Mouse (Mus musculus): Measurements from ENCODE around the gene Zfp60. TPM values are rescaled to one million over a fixed set of nuclear protein-coding genes. Genes with fewer than 3 reads are reported as not detected.

The Zfp60 gene
- polyA plus RNA-seq (2012; rRNA removed) = 15.8 and 16.3 TPM in 2 replicates

- Histone ChIP-seq H3K27me3 (ENCODE audit: control insufficient read depth, insufficient read depth, low read length) (no peaks in the 10 kb centered on the region), H3K27ac (ENCODE audit: insufficient read depth, low read length) (peak within 1 kb of the TSS; percentile 63), H3K4me3 (replicated peaks; ENCODE audit: insufficient read depth, low read depth, low read length) (peak within 1 kb of the TSS; percentile 55), H3K4me1 (ENCODE audit: control insufficient read depth, insufficient read depth, low read length) (peaks cover 4% of the 10 kb centered on the region)
- DNase-seq = peak; percentile 86 to 90
- under 1% methylated on average over 35 of the region's 35 CpGs for WGBS
- peak; percentile 95; the same call in 1 of the 2 replicates for TF ChIP-seq POLR2A (IDR thresholded peaks at IDR 0.05; ENCODE audit: borderline replicate concordance, insufficient read depth, low read length)
- TF ChIP-seq CTCF (IDR thresholded peaks at IDR 0.05; ENCODE audit: borderline replicate concordance, insufficient read depth, low read depth, low read length) = peak; percentile 58; the same call in 1 of the 2 replicates
These were observed at the start of gene Zfp60 for GRCm38 (mm10) chr7:27731281-27731883. TSS of gene Zfp60 (plus strand) at chr7:27731389.

GRCm38 (mm10) chr7:27683218-27683617 is 48.0 kb upstream of the Zfp60 start:
- 65% methylated on average over 2 of the region's 2 CpGs for WGBS
- no peak overlapping the region for H3K4me3 ChIP-seq (replicated peaks; ENCODE audit: insufficient read depth, low read depth, low read length)
- no peak for DNase-seq
- H3K27me3 ChIP-seq (ENCODE audit: control insufficient read depth, insufficient read depth, low read length) = no peaks in the 10 kb centered on the region
- no peak for TF ChIP-seq CTCF (IDR thresholded peaks at IDR 0.05; ENCODE audit: borderline replicate concordance, insufficient read depth, low read depth, low read length)
- no peak for TF ChIP-seq POLR2A (IDR thresholded peaks at IDR 0.05; ENCODE audit: borderline replicate concordance, insufficient read depth, low read length)
- H3K27ac ChIP-seq (ENCODE audit: insufficient read depth, low read length) = no peak overlapping the region
- 0 out of 2 replicates have a peak, but pooled peaks cover 4% of the 10 kb centered on the region for H3K4me1 ChIP-seq (ENCODE audit: control insufficient read depth, insufficient read depth, low read length)

DNA sequence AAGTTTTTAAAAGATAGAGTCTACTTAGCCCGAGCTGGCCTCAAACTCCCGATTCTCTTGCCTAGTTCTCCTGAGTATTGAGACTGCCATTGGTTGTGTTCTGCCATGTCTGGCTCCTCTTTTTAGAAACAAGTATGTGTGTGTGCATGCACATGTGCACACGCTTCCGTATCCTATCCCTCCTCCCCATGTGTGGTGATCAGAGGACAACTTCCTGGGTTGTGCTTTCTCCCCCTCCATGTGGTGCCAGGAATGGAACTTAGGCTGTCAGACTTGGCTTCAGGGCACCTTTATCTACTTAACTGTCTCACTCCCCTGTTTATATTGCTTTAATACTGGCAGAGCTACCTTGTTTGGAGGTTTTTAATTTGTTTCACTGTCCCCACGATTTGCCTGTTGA is 46.0 kb upstream of the Zfp60 start:
- peaks cover 4% of the 10 kb centered on the region; the same call in 1 of the 2 replicates for H3K4me1 ChIP-seq (ENCODE audit: control insufficient read depth, insufficient read depth, low read length)
- H3K27ac ChIP-seq (ENCODE audit: insufficient read depth, low read length) = no peak overlapping the region
- no peaks in the 10 kb centered on the region for H3K27me3 ChIP-seq (ENCODE audit: control insufficient read depth, insufficient read depth, low read length)
- 33% methylated on average over 5 of the region's 5 CpGs for WGBS
- no peak overlapping the region for H3K4me3 ChIP-seq (replicated peaks; ENCODE audit: insufficient read depth, low read depth, low read length)
- TF ChIP-seq POLR2A (IDR thresholded peaks at IDR 0.05; ENCODE audit: borderline replicate concordance, insufficient read depth, low read length) = no peak
- TF ChIP-seq CTCF (IDR thresholded peaks at IDR 0.05; ENCODE audit: borderline replicate concordance, insufficient read depth, low read depth, low read length) = no peak
- DNase-seq = no peak

DNA sequence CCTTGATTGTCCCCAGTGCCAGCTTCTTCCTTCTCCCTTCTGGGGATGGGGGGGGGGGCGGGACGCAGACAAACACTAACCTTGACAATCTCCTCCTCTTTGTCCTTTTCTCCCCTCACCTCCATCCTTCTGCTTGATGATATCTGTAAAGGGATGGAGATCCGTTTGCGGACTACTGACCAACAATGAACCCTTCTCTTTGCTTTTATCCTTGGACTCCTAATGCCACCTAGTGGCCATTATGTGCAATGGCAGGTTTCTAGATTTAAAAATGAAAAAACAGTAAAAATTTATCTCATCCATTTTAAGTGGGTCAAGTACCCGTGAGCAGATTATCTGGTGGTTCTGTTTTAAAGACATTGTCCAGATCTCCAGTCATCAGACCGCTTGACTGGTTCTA is 45.5 kb upstream of the Zfp60 start:
- WGBS = under 1% methylated on average over 6 of the region's 6 CpGs
- Histone ChIP-seq H3K4me3 (replicated peaks; ENCODE audit: insufficient read depth, low read depth, low read length) (no peak overlapping the region), H3K27ac (ENCODE audit: insufficient read depth, low read length) (no peak overlapping the region), H3K27me3 (ENCODE audit: control insufficient read depth, insufficient read depth, low read length) (no peaks in the 10 kb centered on the region), H3K4me1 (ENCODE audit: control insufficient read depth, insufficient read depth, low read length) (peaks cover 4% of the 10 kb centered on the region; the same call in 1 of the 2 replicates)
- TF ChIP-seq CTCF (IDR thresholded peaks at IDR 0.05; ENCODE audit: borderline replicate concordance, insufficient read depth, low read depth, low read length) (peak; percentile 33; the same call in 1 of the 2 replicates), POLR2A (IDR thresholded peaks at IDR 0.05; ENCODE audit: borderline replicate concordance, insufficient read depth, low read length) (no peak)
- peak in 1 of 2 experiments; percentile 50 for DNase-seq

DNA sequence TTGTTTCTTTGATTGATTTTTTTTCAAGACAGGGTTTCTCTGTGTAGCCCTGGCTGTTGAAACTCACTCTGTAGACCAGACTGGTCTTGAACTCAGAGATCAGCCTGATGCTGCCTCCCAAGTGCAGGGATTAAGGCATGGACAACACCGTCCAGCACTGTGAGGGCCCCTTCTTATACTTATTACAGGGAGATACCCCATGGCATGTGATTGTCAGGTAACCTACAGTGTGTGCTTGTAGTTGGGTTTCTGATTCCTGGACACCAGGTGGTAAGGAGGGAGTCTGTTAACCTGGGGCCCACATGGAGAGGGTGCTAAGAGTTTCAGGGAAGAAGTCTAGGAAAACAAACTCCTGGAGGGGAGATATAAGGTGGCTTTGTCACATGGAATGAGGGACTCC is 44.1 kb upstream of the Zfp60 start:
- 86% methylated on average over 1 of the region's 1 CpGs for WGBS
- TF ChIP-seq POLR2A (IDR thresholded peaks at IDR 0.05; ENCODE audit: borderline replicate concordance, insufficient read depth, low read length) = no peak
- TF ChIP-seq CTCF (IDR thresholded peaks at IDR 0.05; ENCODE audit: borderline replicate concordance, insufficient read depth, low read depth, low read length) = no peak
- Histone ChIP-seq H3K4me1 (ENCODE audit: control insufficient read depth, insufficient read depth, low read length) (peaks cover 4% of the 10 kb centered on the region; the same call in 1 of the 2 replicates), H3K27ac (ENCODE audit: insufficient read depth, low read length) (no peak overlapping the region), H3K4me3 (replicated peaks; ENCODE audit: insufficient read depth, low read depth, low read length) (no peak overlapping the region), H3K27me3 (ENCODE audit: control insufficient read depth, insufficient read depth, low read length) (no peaks in the 10 kb centered on the region)
- no peak for DNase-seq

- Histone ChIP-seq H3K4me3 (replicated peaks; ENCODE audit: insufficient read depth, low read depth, low read length) (no peak overlapping the region), H3K27ac (ENCODE audit: insufficient read depth, low read length) (no peak overlapping the region)
- no peak for DNase-seq
These were observed 43.4 kb upstream of the Zfp60 start for GRCm38 (mm10) chr7:27687836-27688235.

DNA sequence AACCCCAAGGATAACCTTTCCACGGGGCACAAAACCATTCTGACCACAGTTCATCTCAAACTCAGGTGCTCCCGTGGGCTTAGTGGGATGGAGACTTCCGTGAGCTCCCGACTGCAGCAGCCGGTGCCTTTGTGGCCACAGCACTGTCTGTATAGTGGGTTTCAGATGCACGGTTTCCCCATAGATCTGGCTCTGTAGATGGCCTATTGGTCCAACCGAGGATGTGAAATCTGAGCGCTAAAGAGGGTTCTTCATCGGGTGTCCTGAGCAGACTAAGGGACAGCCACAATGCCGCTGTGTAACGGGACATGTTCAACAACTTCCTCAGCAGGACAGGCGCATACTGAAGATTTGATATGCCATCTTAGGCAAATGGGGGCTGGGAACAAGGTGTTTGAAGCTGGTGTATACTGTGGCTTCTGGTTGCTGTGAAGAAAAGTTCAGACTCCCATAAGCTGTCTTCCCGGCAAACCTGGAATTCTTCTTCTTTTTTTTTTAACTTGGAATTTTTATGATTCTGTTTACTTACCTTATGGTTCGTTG is 42.9 kb upstream of the Zfp60 start:
- 23% methylated on average over 14 of the region's 14 CpGs for WGBS
- H3K27me3 ChIP-seq (ENCODE audit: control insufficient read depth, insufficient read depth, low read length) = no peaks in the 10 kb centered on the region
- TF ChIP-seq POLR2A (IDR thresholded peaks at IDR 0.05; ENCODE audit: borderline replicate concordance, insufficient read depth, low read length) (no peak), CTCF (IDR thresholded peaks at IDR 0.05; ENCODE audit: borderline replicate concordance, insufficient read depth, low read depth, low read length) (no peak)
- H3K4me1 ChIP-seq (ENCODE audit: control insufficient read depth, insufficient read depth, low read length) = peaks cover 4% of the 10 kb centered on the region; the same call in 1 of the 2 replicates
- no peak for DNase-seq
- H3K4me3 ChIP-seq (replicated peaks; ENCODE audit: insufficient read depth, low read depth, low read length) = peak overlapping the region; percentile 3
- no peak overlapping the region for H3K27ac ChIP-seq (ENCODE audit: insufficient read depth, low read length)

More at GRCm38 (mm10) chr7:27687836-27688235, 43.4 kb upstream of the Zfp60 start:
- no peak for TF ChIP-seq CTCF (IDR thresholded peaks at IDR 0.05; ENCODE audit: borderline replicate concordance, insufficient read depth, low read depth, low read length)
- TF ChIP-seq POLR2A (IDR thresholded peaks at IDR 0.05; ENCODE audit: borderline replicate concordance, insufficient read depth, low read length) = no peak
- peaks cover 4% of the 10 kb centered on the region; the same call in 1 of the 2 replicates for H3K4me1 ChIP-seq (ENCODE audit: control insufficient read depth, insufficient read depth, low read length)
- WGBS = 62% methylated on average over 3 of the region's 3 CpGs
- no peaks in the 10 kb centered on the region for H3K27me3 ChIP-seq (ENCODE audit: control insufficient read depth, insufficient read depth, low read length)

Data from cerebellum, adult 2 months (tissue).